Mouse (Mus musculus): ENCODE results near the gene Grid2. TPM values are rescaled to one million over a fixed set of nuclear protein-coding genes. Genes with fewer than 3 reads are reported as not detected.
A peak's percentile ranks its signal among the peaks of the same experiment; 100 is the strongest.

The Grid2 gene
- polyA plus RNA-seq, 1 experiment from 2014 or later = 3.3 TPM

GRCm38 (mm10) chr6:64734441-64735320 lies 1479.0 kb downstream of the Grid2 start:
- no peaks in the 10 kb centered on the region for H3K36me3 ChIP-seq
- under 1% methylated on average over 54 of the region's 54 CpGs for WGBS
- DNase-seq (ENCODE audit: low spot score) = peak; percentile 65
- H3K4me1 ChIP-seq (replicated peaks) = peaks cover 22% of the 10 kb centered on the region
- peak overlapping the region; percentile 78 for H3K27ac ChIP-seq
- peaks cover 87% of the 10 kb centered on the region for H3K27me3 ChIP-seq (ENCODE audit: insufficient read depth, poor library complexity, severe bottlenecking)
- H3K4me3 ChIP-seq = peak overlapping the region; percentile 62
- no peaks in the 10 kb centered on the region for H3K9me3 ChIP-seq

GRCm38 (mm10) chr6:64736317-64736716 lies 1480.6 kb downstream of the Grid2 start:
- Histone ChIP-seq H3K36me3 (no peaks in the 10 kb centered on the region), H3K4me1 (replicated peaks) (peaks cover 15% of the 10 kb centered on the region), H3K4me3 (no peak overlapping the region), H3K27me3 (ENCODE audit: insufficient read depth, poor library complexity, severe bottlenecking) (peaks cover 76% of the 10 kb centered on the region), H3K27ac (no peak overlapping the region), H3K9me3 (no peaks in the 10 kb centered on the region)
- WGBS = 74% methylated on average over 4 of the region's 4 CpGs
- no peak for DNase-seq (ENCODE audit: low spot score)

GRCm38 (mm10) chr6:64742915-64743489 lies 1487.3 kb downstream of the Grid2 start:
- Histone ChIP-seq H3K36me3 (no peaks in the 10 kb centered on the region), H3K4me1 (replicated peaks) (no peaks in the 10 kb centered on the region), H3K27ac (no peak overlapping the region), H3K27me3 (ENCODE audit: insufficient read depth, poor library complexity, severe bottlenecking) (peaks cover 14% of the 10 kb centered on the region; the same call in 1 of the 2 replicates), H3K4me3 (no peak overlapping the region), H3K9me3 (no peaks in the 10 kb centered on the region)
- 86% methylated on average over 2 of the region's 2 CpGs for WGBS
- DNase-seq (ENCODE audit: low spot score) = no peak

Measured in hindbrain, embryonic 10.5 days (tissue).